Mouse (Mus musculus) cerebellum, adult 2 months (tissue): Measurements from ENCODE around the gene Acvr2b. TPM values are rescaled to one million over a fixed set of nuclear protein-coding genes. Genes with fewer than 3 reads are reported as not detected.

Experiments used
- DNase-seq, 2 experiments: peaks; one replicate each; pipeline ENCODE4 v3.0.0; 2021
- H3K27ac ChIP-seq: fragments of 200-500 bp; 2 replicates; pipeline ENCODE4 v1.5.1; 2012; ENCODE audit warnings: low read length, control low read depth, inconsistent platforms; ENCODE audit not compliant: insufficient read depth
- H3K27me3 ChIP-seq: fragments of 200-500 bp; 2 replicates; pipeline ENCODE4 v1.6.1; 2012; ENCODE audit warnings: inconsistent platforms, mild to moderate bottlenecking, low read length, moderate library complexity; ENCODE audit not compliant: control insufficient read depth, insufficient read depth
- H3K4me1 ChIP-seq: fragments of 200-500 bp; 2 replicates; pipeline ENCODE4 v1.6.1; 2011; ENCODE audit warnings: low read length; ENCODE audit not compliant: control insufficient read depth, insufficient read depth
- H3K4me3 ChIP-seq: fragments of 200-500 bp; replicated peaks from 2 replicates; pipeline ENCODE3; 2011; ENCODE audit warnings: mild to moderate bottlenecking, low read depth, low read length, control low read depth; ENCODE audit not compliant: insufficient read depth
- CTCF ChIP-seq: fragments of 200-500 bp; IDR thresholded peaks from 2 replicates; pipeline ENCODE4 v1.5.1; 2011; ENCODE audit warnings: low read depth, mild to moderate bottlenecking, control low read depth, low read length, moderate library complexity, borderline replicate concordance; ENCODE audit not compliant: insufficient read depth
- POLR2A ChIP-seq: fragments of 200-500 bp; IDR thresholded peaks from 2 replicates; pipeline ENCODE4 v1.6.1; 2011; ENCODE audit warnings: low read length, control low read depth, borderline replicate concordance; ENCODE audit not compliant: insufficient read depth
- WGBS: fragments of 180-500 bp; shearing (Covaris S2); methylation state at CpG from one replicate; pipeline ENCODE4 v1.1.7; 2018; 5-methylcytosine and 5-hydroxymethylcytosine counted together
- polyA plus RNA-seq: library from polyadenylated mRNA; depleted of rRNA; stranded (reverse); fragments of >200 nt; gene quantifications from 2 replicates; pipeline ENCODE4 v1.2.3, GENCODE M21; 2012

Gene Acvr2b
- polyA plus RNA-seq, 1 experiment = 4.5 TPM

GRCm38 (mm10) chr9:119394808-119395207 is 7.1 kb upstream of the Acvr2b start:
- Histone ChIP-seq H3K27me3 (no peaks in the 10 kb centered on the region), H3K4me1 (no peaks in the 10 kb centered on the region), H3K27ac (no peak overlapping the region), H3K4me3 (no peak overlapping the region)
- no peak for DNase-seq
- WGBS = 70% methylated on average over 1 of the region's 1 CpGs
- TF ChIP-seq POLR2A = no peak
- 0 out of 2 replicates have a peak, but pooled peaks have one; percentile 1 for TF ChIP-seq CTCF

- peaks cover 9% of the 10 kb centered on the region for H3K4me1 ChIP-seq
- H3K27ac ChIP-seq = no peak overlapping the region
- 0% methylated on average over 7 of the region's 7 CpGs for whole genome bisulfite sequencing
- no peak for DNase-seq
- peak overlapping the region; percentile 56 for H3K4me3 ChIP-seq
- H3K27me3 ChIP-seq = no peaks in the 10 kb centered on the region
- TF ChIP-seq POLR2A (no peak), CTCF (no peak)
Observed at GRCm38 (mm10) chr9:119401351-119401750, 567 bp upstream of the Acvr2b start.

GRCm38 (mm10) chr9:119402253-119403235 is 626 bp downstream of the Acvr2b start:
- peak overlapping the region; percentile 56 for H3K4me3 ChIP-seq
- peaks cover 9% of the 10 kb centered on the region for H3K4me1 ChIP-seq
- TF ChIP-seq CTCF (no peak), POLR2A (no peak)
- DNase-seq = peak; percentile 48 to 66
- under 1% methylated on average over 127 of the region's 127 CpGs for WGBS
- peak overlapping the region; percentile 94 for H3K27ac ChIP-seq
- H3K27me3 ChIP-seq = no peaks in the 10 kb centered on the region

- H3K4me1 ChIP-seq = peaks cover 14% of the 10 kb centered on the region
- TF ChIP-seq POLR2A = no peak
- 1% methylated on average over 26 of the region's 26 CpGs for WGBS
Observed at GRCm38 (mm10) chr9:119403236-119403641, 1.3 kb downstream of the Acvr2b start.

GRCm38 (mm10) chr9:119404090-119404489 is 2.2 kb downstream of the Acvr2b start:
- WGBS = 73% methylated on average over 5 of the region's 5 CpGs
- Histone ChIP-seq H3K27me3 (no peaks in the 10 kb centered on the region), H3K4me3 (no peak overlapping the region), H3K27ac (no peak overlapping the region), H3K4me1 (peaks cover 22% of the 10 kb centered on the region)
- DNase-seq = no peak
- no peak for TF ChIP-seq POLR2A
- no peak for TF ChIP-seq CTCF

More at GRCm38 (mm10) chr9:119403236-119403641, 1.3 kb downstream of the Acvr2b start:
- H3K27me3 ChIP-seq = no peaks in the 10 kb centered on the region
- peak in 1 of 2 experiments; percentile 34 for DNase-seq
- peak overlapping the region; percentile 56 for H3K4me3 ChIP-seq
- H3K27ac ChIP-seq = no peak overlapping the region

GRCm38 (mm10) chr9:119407884-119408283 is 6.0 kb downstream of the Acvr2b start:
- no peak for TF ChIP-seq POLR2A
- DNase-seq = no peak
- Histone ChIP-seq H3K4me1 (peaks cover 26% of the 10 kb centered on the region), H3K27ac (no peak overlapping the region), H3K4me3 (no peak overlapping the region), H3K27me3 (no peaks in the 10 kb centered on the region)
- WGBS = 24% methylated on average over 15 of the region's 15 CpGs

- WGBS = 39% methylated on average over 11 of the region's 11 CpGs
- peaks cover 19% of the 10 kb centered on the region for H3K4me1 ChIP-seq
- no peak for DNase-seq
- TF ChIP-seq CTCF (no peak), POLR2A (no peak)
- 0 out of 2 replicates have a peak overlapping the region, but pooled peaks have one; percentile 5 for H3K27ac ChIP-seq
- no peaks in the 10 kb centered on the region for H3K27me3 ChIP-seq
- H3K4me3 ChIP-seq = no peak overlapping the region
Observed at GRCm38 (mm10) chr9:119408898-119409664, 7.2 kb downstream of the Acvr2b start.
